Mouse (Mus musculus) granulocyte monocyte progenitor cell, adult 5-6 weeks (primary cell): ENCODE results near the gene Slc35f1. TPM values are rescaled to one million over a fixed set of nuclear protein-coding genes. Genes with fewer than 3 reads are reported as not detected.

Experiments
- ATAC-seq: replicated peaks from 2 replicates; pipeline ENCODE4 v1.8.0; 2016; ENCODE audit warnings: mild to moderate bottlenecking, moderate TSS enrichment, inconsistent platforms; ENCODE audit not compliant: poor library complexity, severe bottlenecking
- total RNA-seq, 2 experiments: library from RNA; stranded (forward) in 1 of 2; stranded (reverse) in 1 of 2; fragments of 200-712, 200-1000 nt in 1 of 2; fragments of >200 nt in 1 of 2; fragmentation: Nextera tagmentation in 1 of 2; gene quantifications; 2 replicates each; pipeline ENCODE4 v1.2.3; 2014 to 2017

The Slc35f1 gene
- total RNA-seq, 2 experiments from 2014 or later = not detected

DNA sequence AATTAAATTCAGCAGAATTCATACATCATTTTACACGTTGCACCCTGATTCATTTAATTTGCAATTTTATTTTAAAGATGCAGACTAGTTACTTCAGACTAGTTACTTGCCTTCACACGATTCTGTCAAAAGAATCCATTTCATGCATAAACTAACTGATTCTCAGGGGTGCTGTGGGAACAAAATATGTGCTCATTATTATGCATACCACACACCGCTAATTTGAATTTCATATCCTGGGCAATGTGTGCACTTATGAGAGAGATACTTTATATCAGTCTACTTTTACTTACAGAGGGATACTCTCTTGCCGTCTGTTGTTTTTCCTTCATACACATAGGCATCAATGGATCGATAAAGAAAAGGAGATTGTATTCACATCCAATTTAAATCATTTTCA is 228.4 kb downstream of the Slc35f1 start:
- no peak for ATAC-seq

DNA sequence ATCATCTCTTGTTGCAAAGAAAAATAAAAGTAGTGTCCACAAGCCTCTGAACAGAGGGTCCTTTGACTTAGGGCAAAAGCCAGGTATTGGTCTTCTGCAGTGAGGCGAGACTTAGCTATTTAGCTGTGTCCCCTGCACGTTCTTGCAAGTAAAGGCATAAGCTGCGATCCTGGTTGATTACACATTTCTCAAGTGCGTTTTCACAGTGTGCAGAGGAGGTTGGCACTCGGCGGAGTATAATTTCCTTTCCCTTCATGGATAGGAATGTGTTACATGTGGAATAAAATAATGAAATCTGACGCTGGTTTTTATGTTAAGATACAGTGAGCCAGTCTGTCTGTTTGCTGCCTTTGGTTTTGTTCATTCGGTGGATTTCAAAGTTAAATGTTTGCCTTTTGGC is 232.8 kb downstream of the Slc35f1 start:
- no peak for ATAC-seq

DNA sequence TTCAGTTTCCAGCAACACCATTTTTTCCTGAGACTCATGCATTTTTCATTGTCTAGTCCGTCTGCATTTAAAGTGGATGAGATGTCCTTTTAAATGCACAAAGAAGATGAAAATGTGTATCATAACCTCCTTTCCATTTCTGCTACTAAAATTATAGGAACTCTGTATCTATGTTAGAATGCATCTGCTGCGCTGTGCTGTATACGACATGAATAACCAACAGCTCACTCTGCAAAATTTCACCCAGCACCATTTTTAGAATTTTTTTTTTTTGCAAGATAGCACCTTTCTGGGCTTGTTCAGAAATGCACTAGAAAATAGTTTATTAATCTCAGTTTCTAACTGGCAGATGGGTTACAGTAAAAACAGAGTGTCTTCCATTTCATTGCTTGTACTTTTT is 236.0 kb downstream of the Slc35f1 start:
- no peak for ATAC-seq

DNA sequence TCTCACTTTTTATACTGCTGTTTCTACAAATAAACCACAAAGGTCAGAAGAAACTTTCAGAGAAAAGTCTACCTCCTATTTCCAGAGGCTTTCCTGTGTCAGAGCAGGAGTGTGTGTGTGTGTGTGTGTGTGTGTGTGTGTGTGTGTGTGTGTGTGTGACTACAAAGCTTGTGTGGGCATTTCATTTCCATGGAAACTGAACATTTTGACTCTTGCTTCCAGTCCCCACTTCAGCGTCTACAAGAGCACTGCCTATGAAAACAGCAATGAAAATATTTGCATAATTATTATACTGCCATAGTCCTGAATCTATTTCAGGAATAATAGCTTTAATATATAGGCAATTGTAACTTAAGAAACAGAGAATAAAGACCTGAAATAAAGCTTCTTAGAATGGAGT is 241.8 kb downstream of the Slc35f1 start:
- ATAC-seq = no peak

DNA sequence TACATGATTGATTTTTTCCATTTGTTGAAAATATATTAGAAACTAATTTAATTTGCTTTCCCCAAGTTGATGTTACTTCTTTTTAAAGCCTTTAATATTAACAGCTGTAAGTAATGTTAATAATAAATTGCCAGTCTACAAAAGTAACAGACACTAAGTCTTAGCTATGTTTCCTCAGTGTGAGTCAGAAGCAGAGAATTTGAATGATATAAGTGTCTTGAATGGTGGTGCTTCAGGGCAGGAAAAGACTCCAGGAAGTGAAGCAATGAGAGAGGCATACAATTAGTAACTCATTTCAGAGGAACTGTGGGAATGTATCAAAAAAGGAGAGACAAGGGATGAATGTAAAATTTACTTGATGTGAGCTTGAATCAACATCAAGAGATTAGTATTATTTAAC is 244.3 kb downstream of the Slc35f1 start:
- no peak for ATAC-seq

DNA sequence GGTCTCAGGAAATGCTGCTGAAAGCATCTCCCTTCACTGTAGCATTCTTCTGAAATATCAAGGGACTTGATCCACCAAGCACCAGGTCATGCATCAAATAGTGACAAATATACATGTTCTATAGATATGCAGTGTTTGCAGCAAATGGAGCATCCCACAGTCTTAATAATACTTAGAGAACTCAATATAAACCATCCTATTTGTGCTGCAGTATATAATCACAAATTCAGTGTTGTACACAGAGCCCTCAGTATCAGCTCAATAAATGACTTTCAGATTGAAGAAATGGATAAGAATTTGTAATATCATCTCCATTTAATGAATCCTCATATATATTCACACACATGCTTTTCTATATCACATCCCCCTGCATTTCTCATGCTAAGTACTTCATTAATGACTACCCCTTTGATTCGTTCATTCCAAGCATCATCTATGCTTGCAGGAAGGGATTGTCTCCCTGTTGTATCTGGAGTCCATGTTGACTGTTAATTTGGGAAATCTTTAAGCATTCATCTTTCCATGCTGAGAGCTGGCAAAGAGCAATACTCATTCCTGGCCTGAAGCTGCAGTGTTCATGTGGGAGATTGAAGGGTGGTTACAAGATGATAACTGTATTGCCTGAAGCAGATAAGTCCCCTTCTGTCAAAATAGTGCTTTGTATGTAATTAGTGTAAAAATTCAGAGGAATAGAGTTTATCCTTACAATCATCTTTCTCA is 249.9 kb downstream of the Slc35f1 start:
- ATAC-seq = no peak

DNA sequence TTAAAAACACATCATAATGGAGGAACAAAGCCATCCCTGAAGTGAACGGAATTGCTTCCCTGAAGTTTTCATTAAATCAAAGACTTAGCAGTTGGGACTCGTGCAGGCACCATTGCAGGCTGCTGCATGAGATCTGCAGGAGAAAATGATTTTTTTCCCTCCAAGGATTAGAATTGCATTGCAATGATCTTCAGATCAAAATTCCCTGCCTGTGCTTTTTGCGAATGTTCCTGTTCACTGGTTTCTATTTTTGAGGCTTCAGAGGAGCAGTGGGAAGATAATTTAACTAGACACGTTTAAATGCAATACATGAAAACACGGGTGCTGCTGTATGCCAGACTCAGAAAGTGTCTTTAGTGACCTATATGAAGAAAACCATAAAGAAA is 250.5 kb downstream of the Slc35f1 start:
- no peak for ATAC-seq

DNA sequence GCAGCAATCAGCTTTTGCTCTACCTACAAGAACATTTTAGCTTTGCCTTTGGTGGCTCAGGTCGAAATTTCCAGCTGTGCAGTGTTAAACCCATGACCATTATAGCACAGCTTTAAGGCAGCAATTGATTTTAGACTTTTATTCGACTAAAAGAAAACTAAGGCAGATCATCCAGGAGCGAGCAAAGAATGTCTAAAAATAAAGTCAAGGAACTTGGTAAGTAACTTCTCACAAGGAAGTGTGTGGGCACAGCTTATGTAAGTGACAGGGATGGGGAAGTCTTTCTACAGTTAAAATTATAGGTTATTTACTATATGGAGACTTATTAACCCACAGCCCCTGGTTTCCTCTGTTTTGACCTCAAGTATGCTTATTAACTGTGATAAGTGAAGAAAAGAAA is 262.2 kb downstream of the Slc35f1 start:
- ATAC-seq = no peak

DNA sequence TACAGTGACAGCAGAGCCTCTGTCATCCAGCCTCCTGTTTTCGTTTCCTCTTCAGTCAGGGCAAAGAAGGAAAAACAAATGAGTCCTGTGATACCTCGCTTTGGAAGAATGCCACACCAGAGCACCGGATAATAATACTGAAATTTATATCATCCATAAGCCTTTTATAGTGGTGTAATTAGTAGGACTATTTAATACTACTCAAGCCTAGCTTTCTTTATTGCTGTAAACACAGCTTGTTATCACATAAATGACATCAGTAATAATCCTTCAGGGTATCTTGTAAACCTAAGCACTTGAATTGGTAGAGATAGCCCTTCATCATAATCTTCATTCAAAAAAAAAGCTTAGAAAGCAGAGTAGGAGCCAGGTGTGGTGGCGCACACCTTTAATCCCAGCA is 266.4 kb downstream of the Slc35f1 start:
- no peak for ATAC-seq

DNA sequence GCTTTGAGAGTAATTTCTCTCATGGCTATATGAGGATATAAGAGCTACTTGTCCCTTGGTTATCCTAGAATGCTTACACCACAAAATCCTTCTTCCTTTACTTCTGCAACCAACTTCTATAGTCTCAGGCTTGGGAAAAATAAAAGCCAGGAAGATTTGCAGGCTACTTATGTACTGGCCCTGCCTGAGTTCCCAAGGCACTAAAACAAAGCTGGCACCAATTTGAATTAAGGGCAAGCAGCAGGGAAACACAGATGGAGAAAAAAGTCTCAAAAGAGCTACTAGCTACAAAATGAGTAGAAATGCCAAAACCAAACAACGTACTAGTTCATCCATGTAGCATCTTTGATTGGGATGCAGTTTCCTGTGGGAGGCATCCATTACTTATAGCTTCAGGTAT is 288.9 kb downstream of the Slc35f1 start:
- ATAC-seq = no peak

DNA sequence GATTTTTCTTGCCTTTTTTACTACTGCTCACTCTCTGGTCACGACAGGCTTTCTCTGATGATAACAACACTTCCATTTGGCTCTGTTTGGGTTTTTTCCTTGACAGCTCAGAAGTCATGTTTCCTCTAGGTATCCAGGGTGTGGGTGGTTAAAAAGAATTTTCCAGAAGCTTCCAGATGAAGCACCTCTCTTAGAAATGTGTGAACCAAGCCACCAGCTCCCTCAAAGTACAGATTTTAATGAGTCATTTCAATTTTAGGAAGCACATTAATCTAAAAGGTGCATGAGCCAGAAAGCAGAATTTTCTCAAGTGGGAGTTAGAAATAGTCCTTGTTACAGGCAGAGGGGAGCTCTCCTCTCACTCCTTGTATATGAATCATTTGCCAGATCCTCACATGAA is 292.5 kb downstream of the Slc35f1 start:
- ATAC-seq = no peak

DNA sequence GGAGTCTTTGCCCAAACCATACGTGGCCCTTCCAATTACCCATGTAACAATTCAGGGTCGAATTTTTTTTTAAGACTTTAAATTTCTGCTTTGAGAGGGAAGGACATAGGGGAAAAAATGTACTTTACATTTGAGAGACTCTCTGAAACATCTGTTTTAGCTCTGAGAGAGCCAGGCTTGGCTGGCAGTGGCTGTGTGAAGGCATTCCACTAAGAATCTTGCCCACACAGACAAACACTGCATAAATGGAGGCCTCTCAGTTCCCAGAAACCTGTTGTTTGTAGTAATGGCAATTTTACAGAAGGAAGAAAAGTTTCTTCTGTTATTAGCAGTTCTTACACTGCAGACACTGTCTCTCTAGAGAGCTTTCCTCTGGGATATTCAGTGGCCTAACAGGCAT is 301.9 kb downstream of the Slc35f1 start:
- ATAC-seq = no peak

DNA sequence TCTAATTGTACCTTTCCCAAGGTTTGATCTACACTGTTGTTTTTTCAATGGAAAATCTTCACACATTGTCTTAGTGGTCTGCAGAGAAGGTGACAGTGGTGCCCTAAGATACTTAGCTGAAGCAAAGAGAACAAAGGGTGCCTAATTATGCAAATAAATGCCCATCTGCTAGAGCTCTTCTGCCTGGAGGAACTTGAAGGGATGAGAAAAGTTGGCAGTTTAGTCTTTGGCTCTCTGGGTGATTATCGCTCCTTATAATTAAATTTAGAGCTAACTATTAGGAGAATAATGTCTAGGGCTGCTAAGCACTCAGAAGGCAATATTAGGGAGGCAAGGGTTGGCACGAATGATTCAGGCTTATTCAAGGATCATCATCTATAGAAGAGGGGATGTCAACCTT is 306.6 kb downstream of the Slc35f1 start:
- ATAC-seq = no peak

DNA sequence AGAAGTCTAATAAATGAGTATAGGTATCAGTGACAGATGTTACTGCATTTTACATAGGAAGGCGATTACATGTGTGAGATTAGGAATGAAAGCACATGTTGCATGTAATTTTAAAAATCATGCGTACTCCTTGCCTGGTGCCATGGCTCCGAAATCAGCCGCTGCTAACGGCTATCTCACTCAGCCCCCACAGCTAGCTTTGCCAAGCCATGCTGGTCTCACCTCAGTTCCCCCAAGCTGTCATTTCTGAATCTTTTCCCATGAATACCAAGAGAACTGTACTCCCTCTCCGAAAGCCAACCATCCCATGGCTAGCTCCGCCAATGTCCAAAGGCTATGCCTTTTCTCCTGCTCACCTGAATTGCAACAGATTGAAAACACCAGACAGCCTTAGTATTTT is 310.8 kb downstream of the Slc35f1 start:
- ATAC-seq = no peak

DNA sequence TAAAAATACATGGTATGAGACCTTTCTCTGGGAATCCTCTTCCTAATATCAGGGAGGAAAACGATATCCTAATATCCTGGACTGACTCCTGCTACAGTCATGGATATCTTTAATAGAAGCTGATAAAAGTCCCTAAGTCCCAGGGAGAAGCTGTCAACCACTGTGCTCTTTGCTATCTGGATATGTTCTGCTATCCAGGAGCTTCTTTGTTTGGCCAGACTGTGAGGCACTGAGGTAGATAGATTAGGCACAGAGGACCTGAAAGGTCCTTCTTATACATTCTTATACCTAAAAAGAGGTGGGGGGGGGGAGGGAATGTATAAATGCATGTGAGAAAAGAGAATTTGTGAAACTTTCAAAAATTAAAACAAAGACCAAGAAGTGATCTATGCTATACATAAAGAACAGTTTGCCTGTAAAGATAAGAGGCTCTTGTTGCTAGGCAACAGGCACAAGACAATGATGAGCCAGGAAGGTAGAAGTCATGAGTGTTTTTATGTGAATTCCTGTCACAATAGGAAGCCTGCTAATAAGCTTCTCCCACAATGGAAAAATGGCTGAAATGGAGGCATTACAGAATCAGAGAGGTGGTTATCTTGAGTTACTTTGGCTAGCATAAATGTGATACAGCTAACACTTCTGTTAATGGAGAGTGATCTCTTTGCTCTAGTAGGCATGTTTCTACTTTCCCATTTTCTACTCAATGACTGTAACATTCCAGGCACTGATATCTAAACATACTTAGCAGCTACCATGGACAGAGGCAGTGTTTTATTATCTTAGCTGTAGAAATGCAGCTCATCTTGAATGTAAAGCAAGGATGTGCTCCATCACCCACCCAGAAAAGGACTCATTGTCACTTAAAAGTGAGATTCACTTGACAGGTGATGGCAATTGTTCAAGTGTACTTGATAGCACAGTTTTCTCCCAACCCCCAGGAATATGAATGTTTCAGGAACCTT is 316.2 kb downstream of the Slc35f1 start:
- ATAC-seq = no peak

DNA sequence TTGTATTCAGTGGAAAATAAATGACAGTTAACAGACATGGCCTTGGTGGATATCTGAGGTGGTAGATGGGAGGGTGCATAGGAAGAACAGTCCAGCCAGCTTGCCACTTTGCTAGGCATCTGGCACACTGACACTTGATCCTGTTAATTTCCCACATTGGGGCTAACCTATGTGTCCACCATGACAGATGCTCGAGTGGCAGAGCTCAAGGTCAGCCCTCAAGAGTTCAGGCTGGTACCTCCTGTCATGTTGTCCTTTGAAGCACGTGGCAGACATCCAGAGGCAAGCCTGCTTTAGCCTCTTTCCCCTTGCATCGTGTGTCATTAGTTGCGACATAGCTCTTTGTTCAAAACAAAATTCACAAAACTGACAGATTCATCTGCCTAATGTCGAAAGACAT is 323.5 kb downstream of the Slc35f1 start:
- no peak for ATAC-seq

DNA sequence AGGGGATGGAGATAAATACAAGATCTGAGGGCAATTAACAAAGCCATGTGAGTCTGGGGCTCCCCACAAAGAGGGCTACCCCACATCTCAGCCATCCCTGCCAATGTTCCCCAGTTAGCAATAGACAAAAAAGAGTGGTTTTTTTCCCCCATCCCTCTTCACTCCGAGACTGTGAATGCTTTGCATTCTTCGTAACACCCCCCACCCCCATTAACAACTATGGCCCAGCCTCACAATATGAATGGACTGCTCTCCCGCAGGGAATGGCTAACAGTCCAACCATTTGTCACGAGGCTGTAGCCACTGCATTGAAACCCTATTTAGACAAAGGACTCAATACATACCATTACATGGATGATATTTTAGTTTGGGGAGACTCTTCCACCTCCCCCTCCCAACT is 338.1 kb downstream of the Slc35f1 start:
- ATAC-seq = no peak

DNA sequence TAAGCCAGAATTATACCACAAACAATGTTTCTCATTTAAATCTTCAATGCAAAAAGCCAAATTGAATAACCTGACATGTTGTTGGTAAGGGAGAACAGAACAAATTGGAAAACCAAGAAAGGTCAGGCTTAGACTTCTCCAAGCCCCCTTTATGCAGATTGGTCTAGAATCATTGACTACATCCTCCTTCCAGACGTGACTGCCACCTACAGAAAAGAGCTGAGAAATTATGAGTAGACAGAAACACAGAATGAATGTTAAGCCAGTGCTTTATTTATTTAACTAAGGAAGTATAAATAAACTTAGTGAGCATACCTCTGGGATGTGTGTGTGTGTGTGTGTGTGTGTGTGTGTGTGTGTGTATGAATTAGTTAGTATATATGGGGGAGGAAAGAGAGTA is 344.9 kb downstream of the Slc35f1 start:
- no peak for ATAC-seq

DNA sequence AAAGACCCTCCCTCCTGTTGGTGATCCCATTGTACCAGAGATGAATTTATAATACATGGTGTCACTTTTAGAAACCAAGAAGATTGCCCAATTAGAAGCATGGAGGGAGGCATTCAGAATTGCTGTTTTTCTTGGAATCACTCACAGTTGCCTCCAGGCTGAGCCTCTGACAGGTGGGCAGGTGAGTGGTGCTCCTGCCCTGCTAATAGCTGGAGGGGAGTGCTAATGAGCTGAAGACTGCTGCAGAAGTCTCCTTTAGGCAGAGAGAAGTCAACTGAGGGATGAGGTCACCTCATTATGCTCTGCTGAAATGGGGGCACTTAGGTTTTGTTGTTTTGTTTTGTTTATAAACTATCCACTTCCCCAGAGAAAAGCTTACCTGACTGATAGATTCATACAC is 355.6 kb downstream of the Slc35f1 start:
- ATAC-seq = no peak

DNA sequence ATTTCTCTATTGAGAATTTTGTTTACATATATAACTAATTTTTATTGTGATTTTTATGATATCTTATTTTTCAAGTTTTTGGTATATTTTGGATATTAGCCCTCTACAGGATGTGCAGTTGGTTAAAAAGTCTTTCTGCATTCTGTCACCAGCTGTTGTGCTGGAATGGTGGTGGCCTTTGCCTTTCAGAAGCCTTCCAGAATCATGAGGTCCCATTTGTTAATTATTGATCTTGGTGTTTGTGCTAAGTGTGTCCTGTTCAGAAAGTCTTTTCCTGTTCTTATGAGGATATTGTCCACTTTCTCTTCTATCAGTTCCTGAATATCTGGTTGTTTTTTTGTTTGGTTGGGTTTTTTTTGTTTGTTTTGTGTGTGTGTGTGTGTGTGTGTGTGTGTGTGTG is 362.2 kb downstream of the Slc35f1 start:
- no peak for ATAC-seq

DNA sequence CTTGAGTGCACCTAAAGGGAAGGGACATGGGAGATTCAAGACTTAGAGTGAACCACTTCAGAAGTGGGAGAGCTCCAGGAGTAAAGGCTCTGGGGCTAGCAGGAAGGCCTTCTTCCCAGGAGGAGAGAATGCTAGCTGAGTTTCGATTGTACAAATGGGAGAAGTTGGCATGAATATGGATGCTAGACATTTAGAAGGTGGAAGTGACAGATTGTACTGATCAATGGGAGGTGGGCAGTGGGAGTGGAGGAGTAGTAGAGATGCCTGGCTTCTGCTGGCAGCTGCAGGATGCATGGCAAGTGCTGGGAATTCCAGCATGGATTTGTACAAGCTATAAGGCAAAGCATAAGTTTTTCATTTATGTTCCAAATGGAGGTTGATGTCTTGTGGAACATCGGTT is 370.4 kb downstream of the Slc35f1 start:
- no peak for ATAC-seq

DNA sequence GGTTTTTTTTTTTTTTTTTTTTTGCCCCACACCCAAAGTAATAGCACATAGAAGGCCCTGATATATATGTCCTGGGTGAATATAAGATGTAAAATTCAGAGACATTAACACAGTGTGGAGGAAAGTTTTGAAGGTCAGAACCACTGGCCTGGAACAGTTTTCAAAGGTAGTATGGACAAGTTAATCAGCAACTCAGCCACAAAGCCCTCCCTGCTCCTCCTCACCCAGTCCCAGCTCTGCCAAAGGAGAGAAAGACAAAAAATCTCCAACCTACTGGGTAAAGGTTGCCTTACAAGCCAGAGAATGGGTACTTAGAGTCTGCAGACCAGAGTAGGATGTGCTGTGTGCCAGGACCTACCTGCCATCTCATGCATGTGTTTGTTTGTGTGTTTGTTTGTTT is 372.4 kb downstream of the Slc35f1 start:
- no peak for ATAC-seq
